Mouse (Mus musculus) small intestine, adult 2 months (tissue): ENCODE measurements at regions not wholly inside any gene's neighbourhood (a gene's known extent, or its start where the extent isn't known, plus 50 kb on each side); places are given as distances from the start of the nearest gene placed in this dataset.

Experiments used
- CTCF ChIP-seq: fragments of 200-500 bp; IDR thresholded peaks from 2 replicates; pipeline ENCODE4 v1.5.1; 2012; ENCODE audit warnings: low read depth, mild to moderate bottlenecking, control low read depth, inconsistent platforms, low read length, moderate library complexity, mixed read lengths; ENCODE audit not compliant: insufficient replicate concordance, insufficient read length; ENCODE audit errors: extremely low read depth
- POLR2A ChIP-seq: fragments of 200-500 bp; IDR thresholded peaks from 2 replicates; pipeline ENCODE4 v1.6.1; 2012; ENCODE audit warnings: low read depth, mild to moderate bottlenecking, control low read depth, inconsistent platforms, low read length, moderate library complexity

DNA sequence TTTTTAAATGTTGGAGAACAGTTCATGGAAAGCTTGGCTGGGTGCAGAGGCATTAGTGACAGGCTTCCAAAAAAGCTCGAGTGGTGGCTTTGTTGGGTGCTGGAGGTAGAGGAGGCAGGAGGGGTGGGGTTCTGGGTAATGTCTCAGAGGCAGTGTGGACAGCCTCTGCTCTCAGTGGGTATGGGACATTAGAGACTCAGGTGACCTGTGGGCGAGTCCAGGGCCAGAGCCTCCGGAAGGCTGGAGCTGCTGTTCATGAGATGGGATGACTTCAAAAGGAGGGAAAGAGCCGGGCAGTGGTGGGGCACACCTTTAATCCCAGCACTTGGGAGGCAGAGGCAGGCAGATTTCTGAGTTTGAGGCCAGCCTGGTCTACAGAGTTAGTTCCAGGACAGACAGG lies 57.5 kb upstream of the Gm11733 start:
- TF ChIP-seq CTCF (no peak), POLR2A (no peak)
